In the genomic region with DNA sequence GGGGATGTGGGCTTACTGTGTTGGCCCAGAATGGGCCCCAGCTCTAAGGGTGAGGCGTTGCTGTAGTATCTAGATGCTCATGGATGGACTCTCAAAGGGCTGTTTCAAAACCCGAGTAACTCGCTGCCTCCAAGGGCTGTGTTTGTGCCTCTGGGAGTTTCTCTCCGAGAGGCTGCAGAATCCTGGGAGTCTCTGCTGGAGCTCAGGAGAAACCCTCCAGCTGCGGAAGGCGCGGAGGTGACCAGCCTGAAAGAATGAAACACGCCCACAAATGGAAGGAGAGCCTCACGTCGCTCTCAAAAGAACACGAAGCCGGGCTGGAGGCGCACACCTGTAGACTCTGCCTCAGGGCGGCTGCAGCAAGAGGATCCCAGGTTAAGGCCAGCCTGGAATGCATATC, we compare ENCODE assay signal across 12 mouse cellular contexts.
DNase-seq lines count a peak whose midpoint lies in the region; ATAC-seq lines count a peak whose summit lies in the region.
"Had no signal": no experiment of that assay in that cellular context is flagged by ENCODE, and none has a peak within 500 bp of the region (broad histone marks: within the 10 kb centered on the region; RNA-seq: fewer than 3 reads in every experiment).

No protein-coding gene starts in this region.

- no peak overlapping the region for H3K4me3 ChIP-seq in heart, embryonic 11.5 days (ENCODE audit: low read depth, low read length)
- no peak overlapping the region for H3K4me3 ChIP-seq in heart, embryonic 10.5 days
- H3K4me3 ChIP-seq in midbrain, embryonic 10.5 days = no peak overlapping the region
- no peak overlapping the region for H3K4me3 ChIP-seq in midbrain, embryonic 15.5 days
- no peak overlapping the region for H3K4me3 ChIP-seq in neural tube, embryonic 11.5 days (ENCODE audit: low read depth, low read length)

- no peak overlapping the region for H3K27ac ChIP-seq in heart, embryonic 11.5 days (ENCODE audit: low read depth, low read length)
- no peak overlapping the region for H3K27ac ChIP-seq in heart, embryonic 10.5 days
- H3K27ac ChIP-seq in midbrain, embryonic 10.5 days (replicated peaks) = no peak overlapping the region
- no peak overlapping the region for H3K27ac ChIP-seq in midbrain, embryonic 15.5 days
- H3K27ac ChIP-seq in neural tube, embryonic 11.5 days (ENCODE audit: low read depth, low read length) = no peak overlapping the region
- H3K27ac ChIP-seq: forebrain, embryonic 13.5 days had no signal

- 0 out of 2 replicates have a peak overlapping the region, but pooled peaks have one; percentile 5 for H3K4me2 ChIP-seq in heart, embryonic 11.5 days
- no peak overlapping the region for H3K4me2 ChIP-seq in midbrain, embryonic 15.5 days
- H3K4me2 ChIP-seq in neural tube, embryonic 11.5 days (ENCODE audit: low read depth) = no peak overlapping the region
- H3K4me2 ChIP-seq: forebrain, embryonic 13.5 days had no signal

- WGBS in heart, embryonic 11.5 days (ENCODE audit: insufficient replicate concordance) = 3% methylated on average over 14 of the region's 14 CpGs
- WGBS in heart, embryonic 10.5 days = 1% methylated on average over 14 of the region's 14 CpGs
- WGBS in midbrain, embryonic 10.5 days = 1% methylated on average over 14 of the region's 14 CpGs
- WGBS in midbrain, embryonic 15.5 days = 2% methylated on average over 14 of the region's 14 CpGs
- WGBS in neural tube, embryonic 11.5 days = 1% methylated on average over 14 of the region's 14 CpGs

- no peak for ATAC-seq in heart, embryonic 11.5 days (replicated peaks; ENCODE audit: insufficient number of reproducible peaks, low FRiP score, low TSS enrichment)
- no peak for ATAC-seq in midbrain, embryonic 15.5 days (replicated peaks)
- no peak for ATAC-seq in neural tube, embryonic 11.5 days (ENCODE audit: insufficient read depth, low FRiP score, low TSS enrichment)
- ATAC-seq: forebrain, embryonic 13.5 days had no signal

- no peak for DNase-seq in heart, embryonic 10.5 days (ENCODE audit: low spot score)
- peak; percentile 47 for DNase-seq in midbrain, embryonic 10.5 days (ENCODE audit: low spot score)
- DNase-seq in embryo, embryonic 10 days (ENCODE audit: low spot score) = peak; percentile 53
- DNase-seq in neural tube, embryonic 11.5 days (ENCODE audit: low spot score) = peak; percentile 44
- DNase-seq in left cerebral cortex, adult 8-10 months (ENCODE audit: low spot score in 2 of 2) = no peak
- DNase-seq in right cerebral cortex, postnatal 4 days = no peak
- DNase-seq: adrenal gland, postnatal 25 days; gastrocnemius, postnatal 25 days; thymus, adult 2 months had no signal

- no peaks in the 10 kb centered on the region for H3K9me3 ChIP-seq in heart, embryonic 11.5 days (replicated peaks; ENCODE audit: control insufficient read depth, low read length)
- H3K9me3 ChIP-seq in heart, embryonic 10.5 days = no peaks in the 10 kb centered on the region
- H3K9me3 ChIP-seq in midbrain, embryonic 10.5 days (replicated peaks) = no peaks in the 10 kb centered on the region
- H3K9me3 ChIP-seq in midbrain, embryonic 15.5 days = no peaks in the 10 kb centered on the region
- H3K9me3 ChIP-seq in neural tube, embryonic 11.5 days (ENCODE audit: control insufficient read depth, low read length) = no peaks in the 10 kb centered on the region
- H3K9me3 ChIP-seq: forebrain, embryonic 13.5 days had no signal

- H3K9ac ChIP-seq in heart, embryonic 11.5 days (ENCODE audit: low read depth, low read length) = no peak overlapping the region
- H3K9ac ChIP-seq in midbrain, embryonic 15.5 days = no peak overlapping the region
- H3K9ac ChIP-seq in neural tube, embryonic 11.5 days (ENCODE audit: low read length) = no peak overlapping the region
- H3K9ac ChIP-seq: forebrain, embryonic 13.5 days had no signal

- peaks cover 43% of the 10 kb centered on the region for H3K4me1 ChIP-seq in heart, embryonic 11.5 days (ENCODE audit: control insufficient read depth, insufficient read depth, low read length)
- peaks cover 64% of the 10 kb centered on the region for H3K4me1 ChIP-seq in heart, embryonic 10.5 days
- H3K4me1 ChIP-seq in midbrain, embryonic 10.5 days = peaks cover 68% of the 10 kb centered on the region
- peaks cover 43% of the 10 kb centered on the region for H3K4me1 ChIP-seq in midbrain, embryonic 15.5 days
- peaks cover 22% of the 10 kb centered on the region for H3K4me1 ChIP-seq in neural tube, embryonic 11.5 days (ENCODE audit: control insufficient read depth, insufficient read depth, low read length)

- H3K36me3 ChIP-seq in heart, embryonic 11.5 days (ENCODE audit: control insufficient read depth, insufficient read depth, low read length) = no peaks in the 10 kb centered on the region
- no peaks in the 10 kb centered on the region for H3K36me3 ChIP-seq in heart, embryonic 10.5 days
- no peaks in the 10 kb centered on the region for H3K36me3 ChIP-seq in midbrain, embryonic 10.5 days
- H3K36me3 ChIP-seq in midbrain, embryonic 15.5 days (replicated peaks) = no peaks in the 10 kb centered on the region
- H3K36me3 ChIP-seq in neural tube, embryonic 11.5 days (ENCODE audit: control insufficient read depth, insufficient read depth, low read length) = no peaks in the 10 kb centered on the region

- H3K27me3 ChIP-seq in heart, embryonic 11.5 days (ENCODE audit: control insufficient read depth, insufficient read depth, low read length) = peaks cover 95% of the 10 kb centered on the region
- H3K27me3 ChIP-seq in heart, embryonic 10.5 days (ENCODE audit: insufficient read depth, poor library complexity, severe bottlenecking) = peaks cover 100% of the 10 kb centered on the region
- H3K27me3 ChIP-seq in midbrain, embryonic 10.5 days (ENCODE audit: low read depth, poor library complexity, severe bottlenecking) = peaks cover 100% of the 10 kb centered on the region
- peaks cover 92% of the 10 kb centered on the region for H3K27me3 ChIP-seq in midbrain, embryonic 15.5 days (replicated peaks)
- H3K27me3 ChIP-seq in neural tube, embryonic 11.5 days (ENCODE audit: control insufficient read depth, insufficient read depth, low read length) = peaks cover 89% of the 10 kb centered on the region

Comparison
In these comparisons a context has a peak if more than half of its experiments do, and no peak if none do; other contexts are left out.
1. DNase-seq: peak in midbrain, embryonic 10.5 days (single experiment), embryo, embryonic 10 days (single experiment) and neural tube, embryonic 11.5 days (single experiment); none in heart, embryonic 10.5 days (single experiment), left cerebral cortex, adult 8-10 months (0 of 2) and right cerebral cortex, postnatal 4 days (single experiment).